Mouse (Mus musculus): ENCODE results near the gene Foxn3. TPM values are rescaled to one million over a fixed set of nuclear protein-coding genes. Genes with fewer than 3 reads are reported as not detected.

Foxn3 gene
- polyA plus RNA-seq, 1 experiment from 2014 or later = 60.5 TPM

- H3K4me1 ChIP-seq (ENCODE audit: control insufficient read depth, insufficient read depth, low read depth, low read length) = peaks cover 25% of the 10 kb centered on the region
- no peak overlapping the region for H3K9ac ChIP-seq (ENCODE audit: low read depth, low read length)
- no peaks in the 10 kb centered on the region for H3K9me3 ChIP-seq (ENCODE audit: control insufficient read depth, low read length)
- no peak overlapping the region for H3K4me2 ChIP-seq (ENCODE audit: low read length)
- 69% methylated on average over 5 of the region's 5 CpGs for WGBS
- H3K27me3 ChIP-seq (replicated peaks; ENCODE audit: control insufficient read depth, insufficient read depth, low read length) = no peaks in the 10 kb centered on the region
- H3K36me3 ChIP-seq (ENCODE audit: control insufficient read depth, insufficient read depth, low read length) = no peaks in the 10 kb centered on the region
- H3K27ac ChIP-seq (ENCODE audit: low read depth, low read length) = no peak overlapping the region
- ATAC-seq = no peak
- no peak overlapping the region for H3K4me3 ChIP-seq (ENCODE audit: low read length)
Observed at GRCm38 (mm10) chr12:99390429-99390828, 173.0 kb downstream of the Foxn3 start.

- no peak for ATAC-seq
- Histone ChIP-seq H3K9ac (ENCODE audit: low read depth, low read length) (no peak overlapping the region), H3K4me2 (ENCODE audit: low read length) (no peak overlapping the region), H3K27me3 (replicated peaks; ENCODE audit: control insufficient read depth, insufficient read depth, low read length) (no peaks in the 10 kb centered on the region), H3K36me3 (ENCODE audit: control insufficient read depth, insufficient read depth, low read length) (no peaks in the 10 kb centered on the region), H3K27ac (ENCODE audit: low read depth, low read length) (no peak overlapping the region), H3K4me3 (ENCODE audit: low read length) (no peak overlapping the region), H3K9me3 (ENCODE audit: control insufficient read depth, low read length) (no peaks in the 10 kb centered on the region), H3K4me1 (ENCODE audit: control insufficient read depth, insufficient read depth, low read depth, low read length) (peaks cover 25% of the 10 kb centered on the region)
- WGBS = 94% methylated on average over 7 of the region's 7 CpGs
Observed at GRCm38 (mm10) chr12:99389244-99389643, 174.1 kb downstream of the Foxn3 start.

- Histone ChIP-seq H3K27me3 (replicated peaks; ENCODE audit: control insufficient read depth, insufficient read depth, low read length) (no peaks in the 10 kb centered on the region), H3K36me3 (ENCODE audit: control insufficient read depth, insufficient read depth, low read length) (no peaks in the 10 kb centered on the region), H3K27ac (ENCODE audit: low read depth, low read length) (no peak overlapping the region), H3K9ac (ENCODE audit: low read depth, low read length) (no peak overlapping the region), H3K9me3 (ENCODE audit: control insufficient read depth, low read length) (no peaks in the 10 kb centered on the region), H3K4me3 (ENCODE audit: low read length) (no peak overlapping the region), H3K4me2 (ENCODE audit: low read length) (no peak overlapping the region), H3K4me1 (ENCODE audit: control insufficient read depth, insufficient read depth, low read depth, low read length) (peaks cover 16% of the 10 kb centered on the region)
- whole genome bisulfite sequencing = 69% methylated on average over 16 of the region's 17 CpGs
- ATAC-seq = no peak; the same call in 1 of the 2 replicates
Observed at GRCm38 (mm10) chr12:99385897-99386834, 177.2 kb downstream of the Foxn3 start.

GRCm38 (mm10) chr12:99385073-99385472, 178.3 kb downstream of the Foxn3 start:
- no peak overlapping the region for H3K4me3 ChIP-seq (ENCODE audit: low read length)
- H3K4me1 ChIP-seq (ENCODE audit: control insufficient read depth, insufficient read depth, low read depth, low read length) = peaks cover 9% of the 10 kb centered on the region
- 88% methylated on average over 4 of the region's 4 CpGs for WGBS

GRCm38 (mm10) chr12:99381317-99381716, 182.1 kb downstream of the Foxn3 start:
- H3K9ac ChIP-seq (ENCODE audit: low read depth, low read length) = no peak overlapping the region
- no peak overlapping the region for H3K4me3 ChIP-seq (ENCODE audit: low read length)
- no peak overlapping the region for H3K27ac ChIP-seq (ENCODE audit: low read depth, low read length)
- H3K4me1 ChIP-seq (ENCODE audit: control insufficient read depth, insufficient read depth, low read depth, low read length) = peaks cover 7% of the 10 kb centered on the region
- no peaks in the 10 kb centered on the region for H3K36me3 ChIP-seq (ENCODE audit: control insufficient read depth, insufficient read depth, low read length)
- no peak for ATAC-seq
- 91% methylated on average over 9 of the region's 9 CpGs for WGBS
- H3K27me3 ChIP-seq (replicated peaks; ENCODE audit: control insufficient read depth, insufficient read depth, low read length) = no peaks in the 10 kb centered on the region
- no peaks in the 10 kb centered on the region for H3K9me3 ChIP-seq (ENCODE audit: control insufficient read depth, low read length)
- no peak overlapping the region for H3K4me2 ChIP-seq (ENCODE audit: low read length)

More at GRCm38 (mm10) chr12:99385073-99385472, 178.3 kb downstream of the Foxn3 start:
- H3K36me3 ChIP-seq (ENCODE audit: control insufficient read depth, insufficient read depth, low read length) = no peaks in the 10 kb centered on the region
- ATAC-seq = no peak
- no peak overlapping the region for H3K9ac ChIP-seq (ENCODE audit: low read depth, low read length)
- no peaks in the 10 kb centered on the region for H3K9me3 ChIP-seq (ENCODE audit: control insufficient read depth, low read length)
- H3K27ac ChIP-seq (ENCODE audit: low read depth, low read length) = no peak overlapping the region
- no peak overlapping the region for H3K4me2 ChIP-seq (ENCODE audit: low read length)
- no peaks in the 10 kb centered on the region for H3K27me3 ChIP-seq (replicated peaks; ENCODE audit: control insufficient read depth, insufficient read depth, low read length)

- WGBS = 63% methylated on average over 4 of the region's 4 CpGs
- H3K4me3 ChIP-seq (ENCODE audit: low read length) = no peak overlapping the region
- H3K4me2 ChIP-seq (ENCODE audit: low read length) = no peak overlapping the region
- H3K36me3 ChIP-seq (ENCODE audit: control insufficient read depth, insufficient read depth, low read length) = no peaks in the 10 kb centered on the region
- no peaks in the 10 kb centered on the region for H3K9me3 ChIP-seq (ENCODE audit: control insufficient read depth, low read length)
- no peaks in the 10 kb centered on the region for H3K27me3 ChIP-seq (replicated peaks; ENCODE audit: control insufficient read depth, insufficient read depth, low read length)
- no peak overlapping the region for H3K9ac ChIP-seq (ENCODE audit: low read depth, low read length)
- no peak for ATAC-seq
- peaks cover 7% of the 10 kb centered on the region for H3K4me1 ChIP-seq (ENCODE audit: control insufficient read depth, insufficient read depth, low read depth, low read length)
- H3K27ac ChIP-seq (ENCODE audit: low read depth, low read length) = no peak overlapping the region
Observed at GRCm38 (mm10) chr12:99380855-99381262, 182.5 kb downstream of the Foxn3 start.

- no peaks in the 10 kb centered on the region for H3K9me3 ChIP-seq (ENCODE audit: control insufficient read depth, low read length)
- no peaks in the 10 kb centered on the region for H3K27me3 ChIP-seq (replicated peaks; ENCODE audit: control insufficient read depth, insufficient read depth, low read length)
- H3K27ac ChIP-seq (ENCODE audit: low read depth, low read length) = no peak overlapping the region
- no peak overlapping the region for H3K9ac ChIP-seq (ENCODE audit: low read depth, low read length)
- ATAC-seq = no peak
- no peak overlapping the region for H3K4me3 ChIP-seq (ENCODE audit: low read length)
- no peaks in the 10 kb centered on the region for H3K36me3 ChIP-seq (ENCODE audit: control insufficient read depth, insufficient read depth, low read length)
- H3K4me2 ChIP-seq (ENCODE audit: low read length) = no peak overlapping the region
- H3K4me1 ChIP-seq (ENCODE audit: control insufficient read depth, insufficient read depth, low read depth, low read length) = peaks cover 14% of the 10 kb centered on the region
- WGBS = 54% methylated on average over 6 of the region's 6 CpGs
Observed at GRCm38 (mm10) chr12:99380124-99380523, 183.3 kb downstream of the Foxn3 start.

- no peak for ATAC-seq
- H3K36me3 ChIP-seq (ENCODE audit: control insufficient read depth, insufficient read depth, low read length) = no peaks in the 10 kb centered on the region
- H3K4me3 ChIP-seq (ENCODE audit: low read length) = no peak overlapping the region
- no peak overlapping the region for H3K27ac ChIP-seq (ENCODE audit: low read depth, low read length)
- no peak overlapping the region for H3K4me2 ChIP-seq (ENCODE audit: low read length)
- H3K27me3 ChIP-seq (replicated peaks; ENCODE audit: control insufficient read depth, insufficient read depth, low read length) = no peaks in the 10 kb centered on the region
- WGBS = 62% methylated on average over 8 of the region's 8 CpGs
- peaks cover 20% of the 10 kb centered on the region for H3K4me1 ChIP-seq (ENCODE audit: control insufficient read depth, insufficient read depth, low read depth, low read length)
- no peak overlapping the region for H3K9ac ChIP-seq (ENCODE audit: low read depth, low read length)
- no peaks in the 10 kb centered on the region for H3K9me3 ChIP-seq (ENCODE audit: control insufficient read depth, low read length)
Observed at GRCm38 (mm10) chr12:99378284-99378683, 185.1 kb downstream of the Foxn3 start.

- no peaks in the 10 kb centered on the region for H3K36me3 ChIP-seq (ENCODE audit: control insufficient read depth, insufficient read depth, low read length)
- H3K4me1 ChIP-seq (ENCODE audit: control insufficient read depth, insufficient read depth, low read depth, low read length) = peaks cover 20% of the 10 kb centered on the region
- H3K27me3 ChIP-seq (replicated peaks; ENCODE audit: control insufficient read depth, insufficient read depth, low read length) = no peaks in the 10 kb centered on the region
- ATAC-seq = no peak
- WGBS = 81% methylated on average over 3 of the region's 3 CpGs
- H3K9me3 ChIP-seq (ENCODE audit: control insufficient read depth, low read length) = no peaks in the 10 kb centered on the region
- no peak overlapping the region for H3K4me3 ChIP-seq (ENCODE audit: low read length)
- no peak overlapping the region for H3K27ac ChIP-seq (ENCODE audit: low read depth, low read length)
- H3K4me2 ChIP-seq (ENCODE audit: low read length) = no peak overlapping the region
- no peak overlapping the region for H3K9ac ChIP-seq (ENCODE audit: low read depth, low read length)
Observed at GRCm38 (mm10) chr12:99377705-99378104, 185.7 kb downstream of the Foxn3 start.
